Mouse (Mus musculus) hindbrain, postnatal 0 days (tissue): ENCODE results near the gene Arhgap8. TPM values are rescaled to one million over a fixed set of nuclear protein-coding genes. Genes with fewer than 3 reads are reported as not detected.

Experiments used
- ATAC-seq: fragments of 200-750 bp; cut with Nextera tagmentation; 2 replicates; pipeline ENCODE4 v1.8.0; 2017; ENCODE audit warnings: mild to moderate bottlenecking, moderate TSS enrichment, moderate library complexity
- DNase-seq: peaks from one replicate; pipeline ENCODE4 v3.0.0-alpha.2; 2015; ENCODE audit warnings: low spot score
- H3K27ac ChIP-seq: fragments of 300-500 bp; sonication (generic); 2 replicates; pipeline ENCODE4 v1.5.1; 2014; ENCODE audit warnings: mild to moderate bottlenecking
- H3K27me3 ChIP-seq: fragments of 300-500 bp; sonication (generic); 2 replicates; pipeline ENCODE4 v1.6.1; 2014; ENCODE audit warnings: low read length, mixed read lengths; ENCODE audit not compliant: insufficient read depth
- H3K36me3 ChIP-seq: fragments of 300-500 bp; sonication (generic); 2 replicates; pipeline ENCODE4 v1.6.1; 2014; ENCODE audit warnings: low read length, mixed read lengths; ENCODE audit not compliant: insufficient read depth
- H3K4me1 ChIP-seq: fragments of 300-500 bp; sonication (generic); 2 replicates; pipeline ENCODE4 v1.6.1; 2014; ENCODE audit warnings: antibody characterized with exemption, low read length, mixed read lengths; ENCODE audit not compliant: insufficient read depth
- H3K4me2 ChIP-seq: fragments of 300-500 bp; sonication (generic); 2 replicates; pipeline ENCODE4 v1.6.1; 2014; ENCODE audit warnings: low read depth, mild to moderate bottlenecking, low read length, moderate library complexity, mixed read lengths
- H3K4me3 ChIP-seq: fragments of 300-500 bp; sonication (generic); 2 replicates; pipeline ENCODE4 v1.5.1; 2014; ENCODE audit warnings: low read length
- H3K9ac ChIP-seq: fragments of 300-500 bp; sonication (generic); replicated peaks from 2 replicates; pipeline ENCODE4 v1.6.1; 2014; ENCODE audit warnings: mild to moderate bottlenecking, low read length, moderate library complexity, mixed read lengths
- H3K9me3 ChIP-seq: fragments of 300-500 bp; sonication (generic); 2 replicates; pipeline ENCODE4 v1.6.1; 2016; ENCODE audit warnings: low read length, mixed read lengths
- CTCF ChIP-seq: IDR thresholded peaks from 2 replicates; pipeline ENCODE4 v1.5.1; 2016; ENCODE audit warnings: antibody characterized with exemption, control low read depth, low read depth
- WGBS: fragments of 180-500 bp; shearing (Covaris S2); extraction: QIAGEN DNeasy Blood & Tissue Kit; methylation state at CpG from one replicate; pipeline ENCODE4 v1.1.7; 2014; 5-methylcytosine and 5-hydroxymethylcytosine counted together
- polyA plus RNA-seq: library from polyadenylated mRNA; unstranded; fragments of >200 nt; fragmentation: Nextera tagmentation; extraction: Ambion mirVana; gene quantifications from 2 replicates; pipeline ENCODE4 v1.2.1, GENCODE M21; 2015
- total RNA-seq: library from RNA; depleted of rRNA; stranded (reverse); fragments of >200 nt; gene quantifications from 2 replicates; pipeline ENCODE4 v1.2.3, GENCODE M21; 2014

Gene Arhgap8
- total and polyA plus RNA-seq, 2 experiments from 2014 or later, result 0.26 to 0.80 TPM

DNA sequence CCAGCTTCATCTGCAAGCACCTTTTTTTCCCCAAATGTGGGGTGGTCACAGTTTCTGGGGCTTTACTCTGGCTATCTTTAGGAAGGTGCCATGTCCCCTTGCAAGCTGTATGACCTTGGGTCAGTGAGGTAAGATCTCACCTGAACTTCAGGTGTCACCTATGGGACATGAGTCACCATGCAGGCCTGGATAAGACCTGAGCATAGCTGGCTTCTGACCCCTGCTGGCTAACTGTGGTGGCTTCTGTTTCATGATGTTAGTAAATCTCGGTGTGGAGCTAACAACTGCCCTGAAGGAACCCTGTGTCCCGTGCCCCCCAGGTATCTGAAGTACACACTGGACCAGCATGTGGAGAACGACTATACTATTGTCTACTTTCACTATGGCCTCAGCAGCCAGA, 21.7 kb downstream of the Arhgap8 start:
- ATAC-seq, result no peak
- Histone ChIP-seq H3K9me3 (no peaks in the 10 kb centered on the region), H3K36me3 (no peaks in the 10 kb centered on the region), H3K27ac (no peak overlapping the region), H3K9ac (no peak overlapping the region), H3K4me1 (no peaks in the 10 kb centered on the region), H3K4me2 (no peak overlapping the region), H3K27me3 (no peaks in the 10 kb centered on the region), H3K4me3 (no peak overlapping the region)
- no peak for DNase-seq
- TF ChIP-seq CTCF, result peak; percentile 38
- WGBS, result 86% methylated on average over 3 of the region's 3 CpGs

DNA sequence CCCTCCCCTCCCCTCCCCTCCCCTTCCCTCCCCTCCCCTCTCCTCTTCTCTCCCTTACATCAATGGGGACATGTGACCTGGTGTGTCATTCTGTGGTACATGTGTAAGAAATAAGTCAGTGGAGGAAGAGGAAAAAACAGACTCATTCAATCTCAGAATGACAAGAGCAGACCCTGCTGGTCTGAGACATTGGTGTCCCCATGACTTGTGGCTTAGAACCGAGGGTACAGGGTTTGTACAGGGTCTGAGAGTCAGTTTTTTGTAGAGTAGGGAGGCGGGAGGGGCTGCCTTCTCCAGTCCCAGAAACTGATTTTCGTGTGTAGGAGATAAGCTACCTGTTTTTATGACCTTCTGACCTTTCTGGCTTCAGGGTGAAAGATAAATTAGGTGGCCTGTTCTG, 23.5 kb downstream of the Arhgap8 start:
- Histone ChIP-seq H3K27ac (no peak overlapping the region), H3K9me3 (no peaks in the 10 kb centered on the region), H3K36me3 (no peaks in the 10 kb centered on the region), H3K4me2 (no peak overlapping the region), H3K27me3 (no peaks in the 10 kb centered on the region), H3K4me3 (no peak overlapping the region), H3K9ac (no peak overlapping the region), H3K4me1 (no peaks in the 10 kb centered on the region)
- TF ChIP-seq CTCF, result no peak
- DNase-seq, result no peak
- peak; percentile 15; the same call in 1 of the 2 replicates for ATAC-seq
- WGBS, result 40% methylated on average over 3 of the region's 3 CpGs

DNA sequence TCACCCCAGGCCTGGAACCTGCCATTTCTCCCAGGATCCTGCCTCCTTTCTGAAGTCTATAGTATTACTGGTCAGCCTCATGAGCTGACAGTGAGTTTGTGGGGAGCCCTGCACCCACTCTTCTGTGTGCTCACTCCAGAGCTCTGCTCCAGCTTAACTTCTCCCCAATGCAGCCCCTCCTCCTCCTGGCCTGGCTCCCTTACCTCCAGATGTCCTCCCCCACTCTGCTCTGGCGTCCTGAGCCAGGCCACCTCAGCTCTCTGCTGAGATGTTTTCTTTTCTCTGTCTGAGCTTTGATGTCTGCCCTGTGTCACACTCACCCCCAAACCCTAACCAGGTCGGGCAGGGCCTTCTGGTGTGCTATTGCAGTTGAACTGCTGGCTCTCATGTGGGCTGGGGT, 24.5 kb downstream of the Arhgap8 start:
- H3K9ac ChIP-seq, result no peak overlapping the region
- TF ChIP-seq CTCF, result no peak
- DNase-seq, result no peak
- H3K36me3 ChIP-seq, result no peaks in the 10 kb centered on the region
- 33% methylated on average over 2 of the region's 2 CpGs for WGBS
- no peak overlapping the region for H3K4me2 ChIP-seq
- no peak overlapping the region for H3K4me3 ChIP-seq
- ATAC-seq, result no peak
- H3K9me3 ChIP-seq, result no peaks in the 10 kb centered on the region
- no peak overlapping the region for H3K27ac ChIP-seq
- H3K27me3 ChIP-seq, result no peaks in the 10 kb centered on the region
- H3K4me1 ChIP-seq, result no peaks in the 10 kb centered on the region

DNA sequence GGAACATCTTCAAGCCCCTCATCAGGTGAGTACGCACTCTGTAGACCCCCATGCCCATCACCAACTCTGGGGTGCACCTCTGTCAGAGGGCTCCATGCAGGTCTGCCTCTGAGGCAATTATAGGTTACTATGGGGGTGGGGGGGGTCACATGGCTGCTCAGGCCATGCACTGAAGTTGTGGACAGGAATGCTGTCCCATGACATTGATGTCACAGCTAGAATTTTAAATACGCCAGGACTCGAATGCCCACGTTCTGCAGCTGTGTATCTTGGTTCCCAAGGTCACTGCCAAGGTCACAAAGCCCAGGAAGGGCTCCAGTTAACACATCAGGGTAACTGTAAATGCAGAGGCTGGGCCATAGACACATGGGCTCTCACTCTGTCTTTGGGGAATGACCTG, 26.0 kb downstream of the Arhgap8 start:
- Histone ChIP-seq H3K4me1 (no peaks in the 10 kb centered on the region), H3K27ac (no peak overlapping the region), H3K9ac (no peak overlapping the region), H3K36me3 (no peaks in the 10 kb centered on the region), H3K4me2 (no peak overlapping the region), H3K9me3 (no peaks in the 10 kb centered on the region), H3K27me3 (no peaks in the 10 kb centered on the region), H3K4me3 (no peak overlapping the region)
- no peak for TF ChIP-seq CTCF
- ATAC-seq, result no peak
- no peak for DNase-seq
- 90% methylated on average over 4 of the region's 4 CpGs for WGBS

DNA sequence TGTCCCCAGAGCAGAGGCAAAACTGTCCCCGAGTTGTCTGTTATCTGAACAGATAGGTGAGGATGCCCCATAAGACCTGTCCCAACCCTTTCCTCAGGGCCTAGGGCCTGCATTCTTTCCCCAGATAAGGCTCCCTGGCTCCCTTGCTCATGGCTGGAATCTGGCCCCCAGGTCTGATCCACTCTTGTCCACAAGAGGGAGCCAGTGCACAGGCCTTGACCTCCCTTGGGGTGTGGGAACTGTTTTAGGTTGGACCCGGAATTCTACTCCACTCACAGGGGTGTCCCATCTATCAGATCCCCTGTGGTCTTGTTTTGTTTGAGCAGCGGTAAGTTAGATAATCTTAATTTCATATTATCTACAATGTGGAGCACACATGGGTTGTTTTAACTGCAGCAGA, 35.1 kb downstream of the Arhgap8 start:
- H3K9me3 ChIP-seq, result no peaks in the 10 kb centered on the region
- ATAC-seq, result peak; percentile 66; the same call in 1 of the 2 replicates
- peak; percentile 98 for TF ChIP-seq CTCF
- H3K36me3 ChIP-seq, result no peaks in the 10 kb centered on the region
- peak; percentile 85 for DNase-seq
- no peaks in the 10 kb centered on the region for H3K27me3 ChIP-seq
- no peak overlapping the region for H3K27ac ChIP-seq
- H3K4me2 ChIP-seq, result no peak overlapping the region
- 0 out of 2 replicates have a peak, but pooled peaks cover 10% of the 10 kb centered on the region for H3K4me1 ChIP-seq
- H3K9ac ChIP-seq, result no peak overlapping the region
- H3K4me3 ChIP-seq, result no peak overlapping the region
- WGBS, result 16% methylated on average over 3 of the region's 3 CpGs

DNA sequence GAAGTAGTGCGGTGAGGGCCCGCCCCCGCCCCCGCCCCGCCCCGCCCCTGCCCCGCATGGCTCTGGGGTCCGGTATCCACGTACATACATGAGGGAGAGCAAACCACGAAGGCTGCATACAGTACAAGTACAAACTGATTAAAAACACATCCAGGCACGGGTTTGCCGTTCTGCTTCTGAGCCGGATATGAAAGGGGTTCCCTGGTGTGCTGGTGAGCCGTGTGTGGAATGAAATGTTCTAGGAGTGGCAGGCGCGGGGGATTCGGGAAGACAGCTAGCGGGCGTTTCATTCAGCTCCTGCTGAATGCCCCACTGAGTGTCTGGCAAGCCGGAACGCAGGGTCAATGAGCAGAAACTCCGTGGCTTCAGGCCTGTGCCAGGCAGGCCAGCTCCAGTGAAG, 36.6 kb downstream of the Arhgap8 start:
- Histone ChIP-seq H3K9me3 (no peaks in the 10 kb centered on the region), H3K4me2 (peak overlapping the region; percentile 53), H3K4me1 (0 out of 2 replicates have a peak, but pooled peaks cover 10% of the 10 kb centered on the region), H3K27ac (no peak overlapping the region; the same call in 1 of the 2 replicates), H3K36me3 (no peaks in the 10 kb centered on the region), H3K9ac (peak overlapping the region; percentile 19; the same call in 1 of the 2 replicates), H3K4me3 (peak overlapping the region; percentile 17), H3K27me3 (no peaks in the 10 kb centered on the region)
- WGBS, result 1% methylated on average over 22 of the region's 22 CpGs
- TF ChIP-seq CTCF, result no peak
- DNase-seq (peak; percentile 81), ATAC-seq (peak; percentile 76)

DNA sequence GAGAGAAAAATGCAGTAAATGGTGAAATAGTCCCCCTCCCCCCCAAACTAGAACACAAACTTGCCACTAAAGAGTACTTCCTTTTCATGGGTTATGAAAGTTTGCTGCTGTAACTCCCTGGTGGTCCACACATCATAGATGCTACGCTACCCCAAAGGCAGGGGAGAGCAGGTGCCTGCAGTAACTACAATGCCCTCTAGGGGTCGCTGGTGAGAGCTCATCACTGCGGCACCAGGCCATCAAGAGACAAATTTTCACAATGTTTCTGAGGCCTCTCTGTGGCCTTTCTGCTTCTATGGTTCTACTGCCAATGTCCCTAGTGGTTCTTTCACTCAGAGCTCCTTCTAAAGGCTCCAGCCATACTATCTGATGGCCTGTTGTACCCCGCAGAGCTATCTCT, 38.6 kb downstream of the Arhgap8 start:
- DNase-seq, result peak; percentile 78
- H3K4me2 ChIP-seq, result no peak overlapping the region
- H3K4me3 ChIP-seq, result no peak overlapping the region
- H3K27ac ChIP-seq, result no peak overlapping the region
- no peaks in the 10 kb centered on the region for H3K27me3 ChIP-seq
- no peaks in the 10 kb centered on the region for H3K36me3 ChIP-seq
- H3K9me3 ChIP-seq, result no peaks in the 10 kb centered on the region
- peak; percentile 90 for TF ChIP-seq CTCF
- 0 out of 2 replicates have a peak, but pooled peaks cover 10% of the 10 kb centered on the region for H3K4me1 ChIP-seq
- 29% methylated on average over 4 of the region's 4 CpGs for WGBS
- ATAC-seq, result no peak
- no peak overlapping the region for H3K9ac ChIP-seq
